Mouse (Mus musculus): ENCODE results near the gene Prkcb. TPM values are rescaled to one million over a fixed set of nuclear protein-coding genes. Genes with fewer than 3 reads are reported as not detected.
"Not testable (repeated sequence)": the region's sequence is repeated elsewhere in the genome, so short reads cannot be mapped to it uniquely, and the experiment has no call there.

Gene Prkcb
- 1 to 10 TPM; 2.9 to 4.2 TPM for total RNA-seq (2021)
- long read RNA-seq, experiment 1, transcript Prkcb-202 (17 exons, 2,911 nt): major isoform, 5 of 5 reads
- long read RNA-seq, experiment 1, partial matches to known transcripts: 0 of 5 reads
- long read RNA-seq, experiment 1, other reads (novel, unspliced or antisense): 0 of 5 reads
- long read RNA-seq, experiment 2, partial matches to known transcripts: 0 of 2 reads
- long read RNA-seq, experiment 2, other reads (novel, unspliced or antisense): 0 of 2 reads

GRCm38 (mm10) chr7:122288605-122289242 is at the start of gene Prkcb:
Prkcb (plus strand) TSS chr7:122288751.
- DNase-seq: peak; percentile 50

GRCm38 (mm10) chr7:122238939-122239338 is 49.6 kb upstream of the Prkcb start:
- no peak for DNase-seq

GRCm38 (mm10) chr7:122240413-122241119 is 48.0 kb upstream of the Prkcb start:
- no peak for DNase-seq

- no peak for DNase-seq
These were observed 46.3 kb upstream of the Prkcb start for GRCm38 (mm10) chr7:122242260-122242659.

GRCm38 (mm10) chr7:122242744-122243143 is 45.8 kb upstream of the Prkcb start:
- not testable (repeated sequence) for DNase-seq

GRCm38 (mm10) chr7:122244166-122244565 is 44.4 kb upstream of the Prkcb start:
- DNase-seq: no peak

GRCm38 (mm10) chr7:122244584-122244983 is 44.0 kb upstream of the Prkcb start:
- no peak for DNase-seq

GRCm38 (mm10) chr7:122245976-122246375 is 42.6 kb upstream of the Prkcb start:
- no peak for DNase-seq

- DNase-seq: no peak
These were observed 41.2 kb upstream of the Prkcb start for GRCm38 (mm10) chr7:122247254-122247864.

GRCm38 (mm10) chr7:122249321-122249821 is 39.2 kb upstream of the Prkcb start:
- DNase-seq: no peak

- DNase-seq: peak; percentile 65
These were observed 37.1 kb upstream of the Prkcb start for GRCm38 (mm10) chr7:122251197-122252011.

- no peak for DNase-seq
These were observed 31.8 kb upstream of the Prkcb start for GRCm38 (mm10) chr7:122256722-122257121.

- no peak for DNase-seq
These were observed 30.0 kb upstream of the Prkcb start for GRCm38 (mm10) chr7:122258521-122258920.

- no peak for DNase-seq
These were observed 28.4 kb upstream of the Prkcb start for GRCm38 (mm10) chr7:122260055-122260602.

- no peak for DNase-seq
These were observed 19.5 kb upstream of the Prkcb start for GRCm38 (mm10) chr7:122268983-122269486.

GRCm38 (mm10) chr7:122272334-122272733 is 16.2 kb upstream of the Prkcb start:
- DNase-seq: no peak

GRCm38 (mm10) chr7:122279580-122279979 is 9.0 kb upstream of the Prkcb start:
- no peak for DNase-seq

GRCm38 (mm10) chr7:122280334-122280733 is 8.2 kb upstream of the Prkcb start:
- DNase-seq: no peak

- no peak for DNase-seq
These were observed 6.0 kb upstream of the Prkcb start for GRCm38 (mm10) chr7:122282584-122282983.

GRCm38 (mm10) chr7:122287217-122287616 is 1.3 kb upstream of the Prkcb start:
- no peak for DNase-seq
